Mouse (Mus musculus): ENCODE measurements around the gene Gng3.
A peak's percentile ranks its signal among the peaks of the same experiment; 100 is the strongest.

Gene Gng3

DNA sequence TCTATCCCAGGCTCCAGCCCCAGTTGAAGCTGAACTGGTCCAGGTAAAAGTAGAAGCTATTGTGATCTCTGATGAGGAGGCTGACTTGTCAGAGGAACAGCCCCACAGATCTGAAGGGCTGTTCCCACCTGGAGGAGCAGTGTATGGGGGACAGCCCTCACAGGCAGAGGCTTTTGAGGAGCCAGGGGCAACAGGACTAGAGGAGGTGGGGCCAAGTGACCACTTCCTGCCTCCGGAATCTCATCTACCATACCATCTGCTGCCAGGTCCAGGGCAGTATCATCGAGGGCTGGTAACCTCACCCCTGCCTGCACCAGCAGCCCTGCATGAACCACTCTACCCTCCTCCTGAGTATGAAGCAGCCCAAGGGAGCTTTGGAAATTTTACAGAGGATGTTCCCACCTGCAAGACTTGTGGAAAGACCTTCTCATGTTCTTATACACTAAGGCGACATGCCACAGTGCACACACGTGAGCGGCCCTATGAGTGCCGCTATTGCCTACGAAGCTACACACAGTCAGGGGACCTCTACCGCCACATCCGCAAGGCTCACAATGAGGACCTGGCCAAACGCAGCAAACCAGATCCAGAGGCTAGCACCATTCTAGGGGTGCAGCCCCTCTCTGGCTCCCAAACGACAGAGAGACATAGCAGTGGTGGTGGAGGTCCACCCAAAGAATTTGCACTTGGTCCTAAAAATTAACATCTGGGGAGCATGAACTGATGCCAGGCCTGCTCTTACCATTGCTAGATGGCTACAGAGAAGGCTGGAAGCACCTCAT is 34.9 kb downstream of the Gng3 start:
- no peak for DNase-seq

DNA sequence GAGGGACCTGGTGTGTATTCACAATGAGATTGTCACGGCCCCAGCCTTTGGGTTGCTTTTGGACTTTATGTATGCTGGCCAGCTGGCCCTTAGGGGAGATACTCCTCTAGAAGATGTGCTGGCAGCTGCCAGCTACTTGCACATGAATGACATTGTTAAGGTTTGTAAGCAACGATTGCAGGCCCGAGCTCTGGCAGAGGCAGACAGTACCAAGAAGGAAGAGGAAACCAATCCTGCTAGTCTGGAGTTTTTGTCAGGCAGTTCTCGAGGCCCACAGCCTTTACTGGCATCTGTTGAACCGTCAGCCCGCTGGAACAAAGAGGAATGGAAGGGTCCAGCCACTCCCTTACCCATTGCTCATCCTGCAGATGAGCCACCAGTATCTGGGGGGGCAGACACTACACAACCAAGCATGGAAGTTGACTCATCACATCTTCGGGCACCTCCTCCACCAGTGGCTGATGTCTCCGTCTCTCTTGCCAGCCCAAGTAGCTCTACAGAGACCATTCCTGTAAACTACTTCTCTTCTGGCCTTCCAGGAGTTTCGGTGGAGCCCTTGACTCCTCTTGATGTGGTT is 35.7 kb downstream of the Gng3 start:
- DNase-seq, result no peak

DNA sequence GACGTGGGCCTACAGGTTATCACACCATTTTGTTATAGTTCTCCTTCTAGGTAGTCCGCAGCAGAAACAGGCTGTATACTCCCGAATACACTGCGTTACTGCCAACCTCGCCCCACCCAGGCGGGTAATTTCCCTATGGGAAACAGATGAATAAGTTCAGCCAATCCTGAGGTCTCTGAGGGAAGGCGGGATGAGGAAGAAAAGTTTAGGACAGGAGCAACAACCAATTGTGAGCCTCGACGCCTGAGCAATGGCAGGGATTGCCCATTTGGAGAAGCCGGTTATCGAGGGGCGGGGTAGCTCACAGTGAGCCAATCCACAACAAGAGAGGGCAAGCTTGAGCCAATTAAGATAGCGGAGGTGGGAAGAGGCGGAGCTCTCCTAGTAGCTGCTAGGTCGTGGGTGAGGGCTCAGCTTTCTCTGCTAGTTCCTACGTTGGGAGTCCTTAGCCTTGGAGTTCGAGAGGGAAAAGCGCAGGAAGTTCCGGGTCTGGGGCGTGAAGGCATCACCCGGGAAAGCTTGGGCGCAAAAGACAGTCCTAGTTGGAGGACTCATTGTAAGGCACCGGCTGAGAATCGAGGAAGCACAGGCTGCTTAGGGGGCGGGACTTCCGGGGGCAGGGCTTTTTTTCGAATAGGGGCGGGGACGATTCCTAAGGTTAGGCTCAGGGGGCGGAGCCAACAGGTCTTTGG is 36.7 kb downstream of the Gng3 start, which contains the start of gene Zbtb3:
Zbtb3 (plus strand) TSS at position 426 of the 692 bp plus-strand sequence.
- peak; percentile 88 to 91 for DNase-seq

DNA sequence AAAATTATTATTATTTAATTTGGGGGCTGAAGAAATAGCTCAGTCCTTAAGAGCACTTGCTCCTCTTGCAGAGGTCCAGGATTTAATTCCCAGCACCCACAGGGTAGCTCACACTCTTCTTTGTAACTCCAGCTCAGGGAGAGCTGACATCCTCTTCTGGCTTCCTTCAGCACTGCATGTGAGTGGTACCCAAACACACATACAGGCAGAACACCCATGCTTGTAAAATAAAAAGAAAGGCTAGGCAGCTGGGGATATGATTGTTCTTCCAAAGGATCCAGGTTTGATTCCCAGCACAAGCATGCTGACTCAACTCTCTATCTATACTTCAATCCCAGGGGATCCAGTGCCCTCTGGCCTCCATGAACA is 40.1 kb downstream of the Gng3 start:
- no peak for DNase-seq

DNA sequence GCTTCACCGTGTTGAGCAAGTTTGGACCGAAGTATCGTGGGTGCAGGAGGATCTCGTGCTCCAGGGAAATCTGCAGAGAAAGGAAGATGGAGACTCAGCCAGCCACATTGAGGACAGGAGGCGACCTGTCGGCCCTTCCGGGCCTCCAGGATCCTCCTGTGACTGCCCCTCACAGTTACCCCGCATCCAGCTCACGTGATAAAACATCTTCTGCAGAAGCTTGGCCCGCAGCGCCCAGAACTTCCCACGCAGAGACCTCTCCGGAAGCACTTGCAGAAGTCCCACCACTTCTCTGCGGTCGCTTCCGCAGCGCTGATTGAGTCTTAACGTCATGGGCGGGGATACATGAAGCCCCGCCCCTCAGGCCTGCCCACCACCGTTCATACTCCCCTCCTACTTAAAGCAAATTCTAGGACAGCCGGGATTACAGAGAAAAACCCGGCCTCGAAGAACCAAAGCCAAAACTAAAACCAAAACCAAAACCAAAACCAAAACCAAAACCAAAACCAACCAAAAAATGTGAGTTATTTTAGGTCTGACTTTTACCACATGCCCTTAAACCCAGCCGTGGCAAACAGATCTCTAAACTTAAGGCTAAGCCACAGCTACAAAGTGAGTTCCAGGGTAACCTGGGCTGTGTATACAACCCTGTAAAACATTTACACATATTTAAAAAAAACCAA is 40.6 kb downstream of the Gng3 start, which contains the start of gene Polr2g:
Polr2g (minus strand) TSS at position 314 of the 683 bp plus-strand sequence.
- DNase-seq, result peak; percentile 89 to 91

DNA sequence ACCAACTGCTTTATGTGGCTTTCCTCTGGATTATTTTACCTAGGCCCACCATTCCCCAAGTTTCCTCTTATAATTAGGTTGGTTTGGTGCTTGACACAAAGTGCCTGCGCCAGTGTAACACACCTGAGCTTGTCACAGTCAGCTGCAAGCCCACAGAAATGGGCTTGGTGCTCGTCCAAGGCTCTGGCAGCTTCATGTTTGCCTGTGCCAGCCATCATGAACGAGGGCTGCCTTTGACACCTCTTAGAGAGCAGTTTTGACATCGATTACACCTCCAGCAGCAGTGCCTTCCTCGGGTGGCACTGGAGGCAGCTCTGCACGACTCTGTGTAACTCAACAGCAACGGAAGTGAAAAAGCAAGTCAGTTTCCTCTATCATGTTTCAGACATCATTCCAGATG is 48.8 kb downstream of the Gng3 start:
- no peak for DNase-seq

DNA sequence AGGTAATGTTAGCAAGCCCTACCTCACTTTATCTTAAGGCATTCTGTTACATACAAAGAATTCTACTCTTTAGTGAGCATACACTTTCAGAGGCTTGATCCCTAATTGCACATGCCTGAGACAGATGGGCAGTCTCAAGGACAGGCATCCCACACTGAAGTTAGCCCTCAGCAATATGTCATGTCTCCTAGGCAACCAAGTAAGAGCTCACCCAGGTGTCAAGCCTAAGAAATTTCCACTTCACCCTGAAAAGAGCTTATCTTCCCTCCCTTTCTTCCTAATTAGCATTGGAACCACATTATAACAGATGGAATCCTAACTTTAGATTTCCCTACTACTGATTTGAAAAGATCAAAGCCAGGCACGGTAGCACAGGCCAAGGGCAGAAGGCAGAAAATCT is 49.8 kb downstream of the Gng3 start:
- no peak for DNase-seq

DNA sequence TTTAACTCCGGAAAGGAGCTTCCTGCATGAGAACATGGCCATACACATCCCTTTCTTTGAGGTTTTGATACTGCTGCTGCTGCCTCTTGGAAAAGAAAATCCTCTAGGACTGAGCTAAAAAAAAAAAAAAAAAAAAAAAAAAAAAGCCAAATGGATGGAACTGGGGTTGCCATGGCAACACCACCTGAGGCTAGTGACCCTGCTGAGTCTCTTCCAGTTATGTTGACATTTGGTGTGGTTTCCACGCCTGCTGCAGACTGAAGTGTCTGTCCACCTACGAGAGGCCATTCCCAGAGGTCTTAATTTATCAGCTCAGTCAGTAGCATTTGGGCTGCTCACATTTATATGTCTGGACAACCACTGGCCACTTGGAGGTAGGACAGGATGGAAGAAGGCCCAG is 50.5 kb downstream of the Gng3 start:
- no peak for DNase-seq
